Mouse (Mus musculus): ENCODE data around the gene Mc1r. TPM values are rescaled to one million over a fixed set of nuclear protein-coding genes. Genes with fewer than 3 reads are reported as not detected.
"Not testable (repeated sequence)": the region's sequence is repeated elsewhere in the genome, so short reads cannot be mapped to it uniquely, and the experiment has no call there.

The Mc1r gene
- polyA plus RNA-seq, 1 experiment: not detected

GRCm38 (mm10) chr8:123442351-123442750 is 35.4 kb downstream of the Mc1r start:
- 81% methylated on average over 5 of the region's 5 CpGs for WGBS
- Histone ChIP-seq H3K4me1 (ENCODE audit: control insufficient read depth, insufficient read depth, low read length) (peaks cover 3% of the 10 kb centered on the region; the same call in 1 of the 2 replicates), H3K4me3 (replicated peaks; ENCODE audit: extremely low read depth, low read depth, low read length) (no peak overlapping the region)
- no peak for TF ChIP-seq CTCF (IDR thresholded peaks at IDR 0.05; ENCODE audit: insufficient read depth, low read length)
- TF ChIP-seq POLR2A (IDR thresholded peaks at IDR 0.05; ENCODE audit: borderline replicate concordance, extremely low read depth, low read depth, low read length): no peak
- DNase-seq: no peak

- Histone ChIP-seq H3K4me3 (replicated peaks; ENCODE audit: extremely low read depth, low read depth, low read length) (peak overlapping the region; percentile 74), H3K4me1 (ENCODE audit: control insufficient read depth, insufficient read depth, low read length) (peaks cover 3% of the 10 kb centered on the region; the same call in 1 of the 2 replicates)
- under 1% methylated on average over 41 of the region's 41 CpGs for WGBS
- DNase-seq: peak; percentile 94
- TF ChIP-seq CTCF (IDR thresholded peaks at IDR 0.05; ENCODE audit: insufficient read depth, low read length) (peak; percentile 73), POLR2A (IDR thresholded peaks at IDR 0.05; ENCODE audit: borderline replicate concordance, extremely low read depth, low read depth, low read length) (peak; percentile 28; the same call in 1 of the 2 replicates)
These were observed 36.1 kb downstream of the Mc1r start for GRCm38 (mm10) chr8:123442871-123443575.

DNA sequence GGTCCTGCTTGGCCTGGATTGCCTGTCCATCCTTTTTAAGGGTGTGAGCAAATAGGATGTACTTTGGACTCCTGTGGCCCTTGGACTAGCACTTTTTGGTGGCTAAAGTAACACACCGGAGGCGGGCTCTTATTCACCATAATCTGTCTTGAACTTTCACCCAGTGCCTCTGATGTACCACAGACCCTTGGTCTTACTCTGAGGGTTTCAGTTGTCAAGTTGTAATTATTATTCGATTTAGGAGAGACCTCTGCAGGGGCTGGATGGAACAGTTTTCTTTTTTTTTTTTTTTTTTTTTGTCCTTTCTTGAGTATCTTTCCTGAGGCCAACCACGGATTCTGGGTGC is 36.6 kb downstream of the Mc1r start:
- no peak for DNase-seq
- peaks cover 3% of the 10 kb centered on the region; the same call in 1 of the 2 replicates for H3K4me1 ChIP-seq (ENCODE audit: control insufficient read depth, insufficient read depth, low read length)
- peak overlapping the region; percentile 74 for H3K4me3 ChIP-seq (replicated peaks; ENCODE audit: extremely low read depth, low read depth, low read length)
- no peak for TF ChIP-seq CTCF (IDR thresholded peaks at IDR 0.05; ENCODE audit: insufficient read depth, low read length)
- TF ChIP-seq POLR2A (IDR thresholded peaks at IDR 0.05; ENCODE audit: borderline replicate concordance, extremely low read depth, low read depth, low read length): no peak
- WGBS: 14% methylated on average over 4 of the region's 4 CpGs

GRCm38 (mm10) chr8:123444131-123444530 is 37.2 kb downstream of the Mc1r start:
- TF ChIP-seq POLR2A (IDR thresholded peaks at IDR 0.05; ENCODE audit: borderline replicate concordance, extremely low read depth, low read depth, low read length): no peak
- no peak for TF ChIP-seq CTCF (IDR thresholded peaks at IDR 0.05; ENCODE audit: insufficient read depth, low read length)
- WGBS: 75% methylated on average over 6 of the region's 6 CpGs
- DNase-seq: no peak
- Histone ChIP-seq H3K4me3 (replicated peaks; ENCODE audit: extremely low read depth, low read depth, low read length) (no peak overlapping the region), H3K4me1 (ENCODE audit: control insufficient read depth, insufficient read depth, low read length) (peaks cover 3% of the 10 kb centered on the region; the same call in 1 of the 2 replicates)

DNA sequence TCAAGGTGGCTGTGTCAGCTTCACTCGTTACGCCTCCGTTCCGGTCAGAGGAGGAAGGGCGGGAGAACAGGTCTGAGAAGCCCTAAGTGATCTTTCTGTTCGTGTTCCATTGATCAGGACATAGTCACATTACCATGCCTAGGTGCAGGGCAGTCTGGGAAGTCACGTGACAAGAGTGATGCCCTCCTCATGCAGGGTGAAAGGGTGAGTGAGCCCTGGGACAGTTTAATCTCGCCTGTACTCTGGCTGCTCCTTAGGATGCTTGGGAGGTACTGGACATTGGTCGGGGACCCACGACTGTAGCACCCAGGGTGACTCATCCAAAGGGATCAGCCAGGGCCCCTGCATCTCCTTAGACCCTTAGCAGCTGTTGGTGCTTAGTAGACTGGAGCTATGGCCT is 39.1 kb downstream of the Mc1r start:
- no peak for DNase-seq
- Histone ChIP-seq H3K4me1 (ENCODE audit: control insufficient read depth, insufficient read depth, low read length) (peaks cover 3% of the 10 kb centered on the region; the same call in 1 of the 2 replicates), H3K4me3 (replicated peaks; ENCODE audit: extremely low read depth, low read depth, low read length) (no peak overlapping the region)
- 79% methylated on average over 10 of the region's 10 CpGs for WGBS
- no peak for TF ChIP-seq CTCF (IDR thresholded peaks at IDR 0.05; ENCODE audit: insufficient read depth, low read length)
- TF ChIP-seq POLR2A (IDR thresholded peaks at IDR 0.05; ENCODE audit: borderline replicate concordance, extremely low read depth, low read depth, low read length): no peak

- WGBS: 76% methylated on average over 6 of the region's 6 CpGs
- H3K4me1 ChIP-seq (ENCODE audit: control insufficient read depth, insufficient read depth, low read length): peaks cover 3% of the 10 kb centered on the region; the same call in 1 of the 2 replicates
- no peak for DNase-seq
- H3K4me3 ChIP-seq (replicated peaks; ENCODE audit: extremely low read depth, low read depth, low read length): no peak overlapping the region
- TF ChIP-seq CTCF (IDR thresholded peaks at IDR 0.05; ENCODE audit: insufficient read depth, low read length) (no peak), POLR2A (IDR thresholded peaks at IDR 0.05; ENCODE audit: borderline replicate concordance, extremely low read depth, low read depth, low read length) (no peak)
These were observed 39.9 kb downstream of the Mc1r start for GRCm38 (mm10) chr8:123446799-123447198.

GRCm38 (mm10) chr8:123450783-123451182 is 43.9 kb downstream of the Mc1r start:
- DNase-seq: no peak
- WGBS: 88% methylated on average over 5 of the region's 5 CpGs
- Histone ChIP-seq H3K4me3 (replicated peaks; ENCODE audit: extremely low read depth, low read depth, low read length) (no peak overlapping the region), H3K4me1 (ENCODE audit: control insufficient read depth, insufficient read depth, low read length) (no peaks in the 10 kb centered on the region)
- TF ChIP-seq CTCF (IDR thresholded peaks at IDR 0.05; ENCODE audit: insufficient read depth, low read length) (no peak), POLR2A (IDR thresholded peaks at IDR 0.05; ENCODE audit: borderline replicate concordance, extremely low read depth, low read depth, low read length) (no peak)

- 94% methylated on average over 12 of the region's 12 CpGs for WGBS
- not testable (repeated sequence) for H3K4me3 ChIP-seq (replicated peaks; ENCODE audit: extremely low read depth, low read depth, low read length); H3K4me1 ChIP-seq (ENCODE audit: control insufficient read depth, insufficient read depth, low read length); DNase-seq
These were observed 44.8 kb downstream of the Mc1r start for GRCm38 (mm10) chr8:123451747-123452146.

DNA sequence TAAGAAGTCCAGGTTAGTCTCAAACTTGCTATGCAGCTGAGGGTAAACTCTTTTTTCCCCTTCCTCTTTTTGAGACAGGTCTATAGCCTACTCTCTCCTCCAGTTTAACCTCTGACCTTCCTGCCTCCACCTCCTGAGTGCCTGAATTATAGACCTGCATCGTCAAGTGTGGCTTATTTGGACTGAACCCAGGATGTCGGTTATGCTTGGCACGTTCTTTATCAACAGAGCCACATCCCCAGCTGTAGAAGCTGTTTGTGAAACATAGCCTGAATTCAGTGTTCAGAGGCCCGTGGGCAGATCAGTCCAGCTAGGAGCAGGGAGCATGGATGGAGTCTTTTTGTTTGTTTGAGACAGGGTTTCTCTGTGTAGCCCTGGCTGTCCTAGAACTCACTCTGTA is 45.2 kb downstream of the Mc1r start:
- TF ChIP-seq POLR2A (IDR thresholded peaks at IDR 0.05; ENCODE audit: borderline replicate concordance, extremely low read depth, low read depth, low read length) (no peak), CTCF (IDR thresholded peaks at IDR 0.05; ENCODE audit: insufficient read depth, low read length) (no peak)
- Histone ChIP-seq H3K4me3 (replicated peaks; ENCODE audit: extremely low read depth, low read depth, low read length) (no peak overlapping the region), H3K4me1 (ENCODE audit: control insufficient read depth, insufficient read depth, low read length) (no peaks in the 10 kb centered on the region)
- DNase-seq: no peak
- WGBS: 54% methylated on average over 4 of the region's 4 CpGs

DNA sequence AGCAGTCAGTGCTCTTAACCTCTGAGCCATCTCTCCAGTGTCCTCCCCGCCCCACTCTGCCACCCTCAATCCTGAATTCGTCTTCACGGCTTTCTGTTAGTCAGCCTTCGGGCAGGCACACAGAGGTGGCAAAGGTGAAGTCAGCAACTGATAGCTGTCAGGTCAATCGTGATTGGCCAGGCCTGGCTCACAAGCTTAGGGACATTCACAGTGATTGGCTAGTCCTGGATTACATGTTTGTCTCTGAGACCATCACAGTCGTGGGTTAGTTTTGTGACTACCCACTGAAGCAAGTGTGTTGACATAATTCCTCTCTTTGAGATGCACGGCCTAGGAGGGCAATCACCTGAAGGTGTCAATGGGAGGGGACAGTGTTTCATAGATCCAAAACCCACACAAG is 46.4 kb downstream of the Mc1r start:
- WGBS: 76% methylated on average over 7 of the region's 7 CpGs
- Histone ChIP-seq H3K4me1 (ENCODE audit: control insufficient read depth, insufficient read depth, low read length) (no peaks in the 10 kb centered on the region), H3K4me3 (replicated peaks; ENCODE audit: extremely low read depth, low read depth, low read length) (no peak overlapping the region)
- TF ChIP-seq POLR2A (IDR thresholded peaks at IDR 0.05; ENCODE audit: borderline replicate concordance, extremely low read depth, low read depth, low read length) (no peak), CTCF (IDR thresholded peaks at IDR 0.05; ENCODE audit: insufficient read depth, low read length) (no peak)
- DNase-seq: no peak
